Mouse (Mus musculus) stomach, embryonic 14.5 days (tissue): ENCODE data around the gene Gm13199. TPM values are rescaled to one million over a fixed set of nuclear protein-coding genes. Genes with fewer than 3 reads are reported as not detected.
A peak's percentile ranks its signal among the peaks of the same experiment; 100 is the strongest.

Experiments
- ATAC-seq: fragments of 200-750 bp; cut with Nextera tagmentation; 2 replicates; pipeline ENCODE4 v1.8.0; 2017; ENCODE audit warnings: low read depth, moderate TSS enrichment; ENCODE audit not compliant: insufficient number of reproducible peaks, insufficient read depth, low FRiP score
- H3K27ac ChIP-seq: fragments of 300-500 bp; sonication (generic); 2 replicates; pipeline ENCODE4 v1.5.1; 2014; ENCODE audit warnings: mild to moderate bottlenecking, low read length, moderate library complexity, mixed read lengths
- H3K27me3 ChIP-seq: fragments of 300-500 bp; sonication (generic); 2 replicates; pipeline ENCODE4 v1.6.1; 2014; ENCODE audit warnings: low read length, control low read depth, mixed read lengths; ENCODE audit not compliant: control insufficient read depth, insufficient read depth
- H3K36me3 ChIP-seq: fragments of 300-500 bp; sonication (generic); 2 replicates; pipeline ENCODE4 v1.6.1; 2014; ENCODE audit warnings: mild to moderate bottlenecking, control low read depth, low read length, moderate library complexity, mixed read lengths; ENCODE audit not compliant: control insufficient read depth, insufficient read depth
- H3K4me1 ChIP-seq: fragments of 300-500 bp; sonication (generic); 2 replicates; pipeline ENCODE4 v1.6.1; 2014; ENCODE audit warnings: low read length, control low read depth, mixed read lengths; ENCODE audit not compliant: control insufficient read depth, insufficient read depth
- H3K4me2 ChIP-seq: fragments of 300-500 bp; sonication (generic); replicated peaks from 2 replicates; pipeline ENCODE4 v1.6.1; 2014; ENCODE audit warnings: low read depth, low read length, control low read depth
- H3K4me3 ChIP-seq: fragments of 300-500 bp; sonication (generic); 2 replicates; pipeline ENCODE4 v1.5.1; 2014; ENCODE audit warnings: low read depth, low read length, control low read depth
- H3K9ac ChIP-seq: fragments of 300-500 bp; sonication (generic); replicated peaks from 2 replicates; pipeline ENCODE4 v1.6.1; 2014; ENCODE audit warnings: low read depth, mild to moderate bottlenecking, control low read depth, low read length, moderate library complexity, mixed read lengths
- H3K9me3 ChIP-seq: fragments of 300-500 bp; sonication (generic); 2 replicates; pipeline ENCODE4 v1.6.1; 2016; ENCODE audit warnings: low read depth, low read length, control low read depth; ENCODE audit not compliant: control insufficient read depth
- WGBS: fragments of 180-500 bp; shearing (Covaris S2); extraction: QIAGEN DNeasy Blood & Tissue Kit; methylation state at CpG from one replicate; pipeline ENCODE4 v1.1.7; 2014; 5-methylcytosine and 5-hydroxymethylcytosine counted together
- polyA plus RNA-seq: library from polyadenylated mRNA; unstranded; fragments of >200 nt; fragmentation: Nextera tagmentation; extraction: Ambion mirVana; gene quantifications from 2 replicates; pipeline ENCODE4 v1.2.1, GENCODE M21; 2014

Gene Gm13199
- polyA plus RNA-seq, 1 experiment from 2014 or later: 2.0 TPM

- Histone ChIP-seq H3K27ac (no peak overlapping the region), H3K9me3 (no peaks in the 10 kb centered on the region)
Measured at GRCm38 (mm10) chr2:5888865-5889264, 26.1 kb upstream of the Gm13199 start.

GRCm38 (mm10) chr2:5877446-5877845 lies 14.7 kb upstream of the Gm13199 start:
- Histone ChIP-seq H3K36me3 (peaks cover 61% of the 10 kb centered on the region), H3K9me3 (no peaks in the 10 kb centered on the region), H3K4me1 (no peaks in the 10 kb centered on the region), H3K9ac (no peak overlapping the region), H3K27me3 (no peaks in the 10 kb centered on the region), H3K4me2 (no peak overlapping the region), H3K27ac (no peak overlapping the region), H3K4me3 (no peak overlapping the region)
- ATAC-seq: no peak
- 68% methylated on average over 3 of the region's 3 CpGs for WGBS

More at GRCm38 (mm10) chr2:5888865-5889264, 26.1 kb upstream of the Gm13199 start:
- Histone ChIP-seq H3K4me1 (no peaks in the 10 kb centered on the region), H3K4me3 (no peak overlapping the region), H3K9ac (no peak overlapping the region), H3K4me2 (no peak overlapping the region), H3K36me3 (peaks cover 45% of the 10 kb centered on the region), H3K27me3 (no peaks in the 10 kb centered on the region)
- 82% methylated on average over 5 of the region's 5 CpGs for WGBS
- ATAC-seq: no peak

- H3K36me3 ChIP-seq: peaks cover 56% of the 10 kb centered on the region
- no peak for ATAC-seq
- WGBS: 90% methylated on average over 5 of the region's 5 CpGs
- no peaks in the 10 kb centered on the region for H3K27me3 ChIP-seq
- H3K4me1 ChIP-seq: no peaks in the 10 kb centered on the region
- H3K9me3 ChIP-seq: no peaks in the 10 kb centered on the region
- H3K4me2 ChIP-seq: no peak overlapping the region
- H3K4me3 ChIP-seq: no peak overlapping the region
- no peak overlapping the region for H3K9ac ChIP-seq
- no peak overlapping the region for H3K27ac ChIP-seq
Measured at GRCm38 (mm10) chr2:5869746-5870145, 7.0 kb upstream of the Gm13199 start.

GRCm38 (mm10) chr2:5867681-5868080 lies 4.9 kb upstream of the Gm13199 start:
- Histone ChIP-seq H3K27ac (no peak overlapping the region), H3K36me3 (peaks cover 49% of the 10 kb centered on the region), H3K9ac (no peak overlapping the region), H3K27me3 (no peaks in the 10 kb centered on the region), H3K4me1 (no peaks in the 10 kb centered on the region), H3K9me3 (no peaks in the 10 kb centered on the region), H3K4me3 (no peak overlapping the region), H3K4me2 (no peak overlapping the region)
- no peak for ATAC-seq
- 82% methylated on average over 2 of the region's 2 CpGs for WGBS

GRCm38 (mm10) chr2:5851866-5852265 lies 10.9 kb downstream of the Gm13199 start:
- Histone ChIP-seq H3K4me3 (no peak overlapping the region), H3K4me1 (0 out of 2 replicates have a peak, but pooled peaks cover 3% of the 10 kb centered on the region), H3K27ac (no peak overlapping the region), H3K27me3 (no peaks in the 10 kb centered on the region), H3K9me3 (no peaks in the 10 kb centered on the region), H3K9ac (no peak overlapping the region), H3K4me2 (no peak overlapping the region), H3K36me3 (peaks cover 7% of the 10 kb centered on the region; the same call in 1 of the 2 replicates)
- WGBS: 79% methylated on average over 5 of the region's 5 CpGs
- ATAC-seq: no peak

- Histone ChIP-seq H3K36me3 (peaks cover 4% of the 10 kb centered on the region; the same call in 1 of the 2 replicates), H3K4me3 (no peak overlapping the region), H3K4me1 (0 out of 2 replicates have a peak, but pooled peaks cover 3% of the 10 kb centered on the region), H3K9ac (no peak overlapping the region), H3K4me2 (no peak overlapping the region), H3K27ac (no peak overlapping the region), H3K9me3 (no peaks in the 10 kb centered on the region), H3K27me3 (no peaks in the 10 kb centered on the region)
- 90% methylated on average over 9 of the region's 9 CpGs for WGBS
- ATAC-seq: no peak
Measured at GRCm38 (mm10) chr2:5851116-5851515, 11.6 kb downstream of the Gm13199 start.

GRCm38 (mm10) chr2:5845826-5846225 lies 16.9 kb downstream of the Gm13199 start:
- H3K36me3 ChIP-seq: peaks cover 6% of the 10 kb centered on the region
- peak overlapping the region; percentile 85 for H3K9ac ChIP-seq
- H3K4me2 ChIP-seq: peak overlapping the region; percentile 62
- peak overlapping the region; percentile 86; the same call in 1 of the 2 replicates for H3K27ac ChIP-seq
- WGBS: 13% methylated on average over 4 of the region's 4 CpGs
- H3K4me1 ChIP-seq: no peaks in the 10 kb centered on the region
- H3K9me3 ChIP-seq: no peaks in the 10 kb centered on the region
- peak overlapping the region; percentile 78 for H3K4me3 ChIP-seq
- H3K27me3 ChIP-seq: no peaks in the 10 kb centered on the region
- no peak for ATAC-seq

GRCm38 (mm10) chr2:5844873-5845631 lies 17.7 kb downstream of the Gm13199 start, which contains the start of the genes Nudt5 and Cdc123:
Gene Nudt5 (plus strand): TSS chr2:5845019.
Gene Cdc123 (minus strand): TSS chr2:5845164.
- H3K4me3 ChIP-seq: peak within 1 kb of the TSS; percentile 78
- peak; percentile 93 for ATAC-seq
- no peaks in the 10 kb centered on the region for H3K27me3 ChIP-seq
- no peaks in the 10 kb centered on the region for H3K4me1 ChIP-seq
- peaks cover 13% of the 10 kb centered on the region for H3K36me3 ChIP-seq
- peak within 1 kb of the TSS; percentile 85 for H3K9ac ChIP-seq
- WGBS: under 1% methylated on average over 53 of the region's 53 CpGs
- H3K9me3 ChIP-seq: no peaks in the 10 kb centered on the region
- H3K4me2 ChIP-seq: peak within 1 kb of the TSS; percentile 62
- peak within 1 kb of the TSS; percentile 86 for H3K27ac ChIP-seq
